Mouse (Mus musculus) right cerebral cortex, postnatal 25 days (tissue): ENCODE results near the gene Rnf181.
A peak's percentile ranks its signal among the peaks of the same experiment; 100 is the strongest.

Source experiments
- DNase-seq: peaks from one replicate; pipeline ENCODE4 v3.0.0; 2022

Rnf181 gene

GRCm38 (mm10) chr6:72358086-72358764 is 8.5 kb downstream of the Rnf181 start:
- DNase-seq = no peak

- DNase-seq = no peak
These were observed 9.3 kb downstream of the Rnf181 start for GRCm38 (mm10) chr6:72357164-72358079.

- no peak for DNase-seq
These were observed 10.7 kb downstream of the Rnf181 start for GRCm38 (mm10) chr6:72356001-72356532.

GRCm38 (mm10) chr6:72355066-72355911 is 11.5 kb downstream of the Rnf181 start, which contains the start of gene Tmem150a:
Gene Tmem150a, plus strand, starts transcription at chr6:72355447.
- DNase-seq = peak; percentile 77

- DNase-seq = no peak
These were observed 12.7 kb downstream of the Rnf181 start for GRCm38 (mm10) chr6:72354025-72354424.

- DNase-seq = no peak
These were observed 13.9 kb downstream of the Rnf181 start for GRCm38 (mm10) chr6:72352636-72353405.

- no peak for DNase-seq
These were observed 16.5 kb downstream of the Rnf181 start for GRCm38 (mm10) chr6:72350214-72350613.

GRCm38 (mm10) chr6:72348411-72348810 is 18.3 kb downstream of the Rnf181 start:
- DNase-seq = no peak

- peak; percentile 79 for DNase-seq
These were observed 19.4 kb downstream of the Rnf181 start, which contains the start of gene 0610030E20Rik for GRCm38 (mm10) chr6:72347166-72347941. Gene 0610030E20Rik, plus strand, starts transcription at chr6:72347317.

GRCm38 (mm10) chr6:72346261-72346660 is 20.5 kb downstream of the Rnf181 start:
- DNase-seq = no peak

GRCm38 (mm10) chr6:72345633-72346032 is 21.1 kb downstream of the Rnf181 start:
- no peak for DNase-seq

- peak; percentile 95 for DNase-seq
These were observed 21.6 kb downstream of the Rnf181 start, which contains the start of gene Usp39 for GRCm38 (mm10) chr6:72345074-72345567. Gene Usp39, minus strand, starts transcription at chr6:72345184.

GRCm38 (mm10) chr6:72344396-72345073 is 22.2 kb downstream of the Rnf181 start:
- no peak for DNase-seq

GRCm38 (mm10) chr6:72340481-72340880 is 26.3 kb downstream of the Rnf181 start:
- DNase-seq = no peak

- no peak for DNase-seq
These were observed 33.6 kb downstream of the Rnf181 start for GRCm38 (mm10) chr6:72333111-72333510.

GRCm38 (mm10) chr6:72330133-72330532 is 36.6 kb downstream of the Rnf181 start:
- no peak for DNase-seq

- DNase-seq = no peak
These were observed 37.7 kb downstream of the Rnf181 start for GRCm38 (mm10) chr6:72329019-72329418.

GRCm38 (mm10) chr6:72326274-72326673 is 40.5 kb downstream of the Rnf181 start:
- peak; percentile 44 for DNase-seq

- DNase-seq = no peak
These were observed 42.8 kb downstream of the Rnf181 start for GRCm38 (mm10) chr6:72323786-72324508.
